Mouse (Mus musculus): Measurements from ENCODE around the gene Exoc8.

Exoc8 gene

GRCm38 (mm10) chr8:124897386-124898250, at the start of gene Exoc8, which contains the start of gene Sprtn:
Gene Exoc8, minus strand, starts transcription at chr8:124897705.
Gene Sprtn, plus strand, starts transcription at chr8:124897886.
- peak; percentile 97 for DNase-seq

GRCm38 (mm10) chr8:124944406-124944805, 46.9 kb upstream of the Exoc8 start:
- DNase-seq, result peak; percentile 40

GRCm38 (mm10) chr8:124943801-124944200, 46.3 kb upstream of the Exoc8 start:
- DNase-seq, result no peak

- DNase-seq, result no peak
These were observed 39.8 kb upstream of the Exoc8 start for GRCm38 (mm10) chr8:124937293-124937692.

- DNase-seq, result no peak
These were observed 39.2 kb upstream of the Exoc8 start for GRCm38 (mm10) chr8:124936699-124937098.

- DNase-seq, result no peak
These were observed 37.6 kb upstream of the Exoc8 start for GRCm38 (mm10) chr8:124935116-124935515.

- no peak for DNase-seq
These were observed 34.9 kb upstream of the Exoc8 start for GRCm38 (mm10) chr8:124932435-124932834.

- DNase-seq, result no peak
These were observed 33.1 kb upstream of the Exoc8 start for GRCm38 (mm10) chr8:124930649-124931048.

- DNase-seq, result no peak
These were observed 32.6 kb upstream of the Exoc8 start for GRCm38 (mm10) chr8:124930086-124930485.

- no peak for DNase-seq
These were observed 31.5 kb upstream of the Exoc8 start for GRCm38 (mm10) chr8:124929006-124929405.

GRCm38 (mm10) chr8:124926351-124926771, 28.9 kb upstream of the Exoc8 start:
- no peak for DNase-seq

- DNase-seq, result no peak
These were observed 28.2 kb upstream of the Exoc8 start for GRCm38 (mm10) chr8:124925544-124926266.

GRCm38 (mm10) chr8:124923971-124924652, 26.6 kb upstream of the Exoc8 start:
- no peak for DNase-seq

- DNase-seq, result no peak
These were observed 25.1 kb upstream of the Exoc8 start for GRCm38 (mm10) chr8:124922490-124923089.

GRCm38 (mm10) chr8:124921369-124922279, 24.1 kb upstream of the Exoc8 start:
- DNase-seq, result no peak

- no peak for DNase-seq
These were observed 20.4 kb upstream of the Exoc8 start for GRCm38 (mm10) chr8:124917741-124918484.

- DNase-seq, result no peak
These were observed 16.6 kb upstream of the Exoc8 start for GRCm38 (mm10) chr8:124914061-124914460.

- DNase-seq, result no peak
These were observed 14.7 kb upstream of the Exoc8 start for GRCm38 (mm10) chr8:124911938-124912872.

- DNase-seq, result no peak
These were observed 12.8 kb upstream of the Exoc8 start for GRCm38 (mm10) chr8:124910349-124910748.

- no peak for DNase-seq
These were observed 12.4 kb upstream of the Exoc8 start for GRCm38 (mm10) chr8:124909936-124910335.
